Mouse (Mus musculus): ENCODE data around the gene Phf7. TPM values are rescaled to one million over a fixed set of nuclear protein-coding genes. Genes with fewer than 3 reads are reported as not detected.

Gene Phf7
- polyA plus RNA-seq, 1 experiment = 4.9 TPM

GRCm38 (mm10) chr14:31233070-31233995, 17.8 kb downstream of the Phf7 start:
- 75% methylated on average over 14 of the region's 14 CpGs for WGBS
- no peaks in the 10 kb centered on the region for H3K27me3 ChIP-seq (ENCODE audit: control insufficient read depth, insufficient read depth, low read length)
- 0 out of 2 replicates have a peak, but pooled peaks cover 4% of the 10 kb centered on the region for H3K36me3 ChIP-seq (ENCODE audit: control insufficient read depth, insufficient read depth, low read length)
- peaks cover 18% of the 10 kb centered on the region; the same call in 1 of the 2 replicates for H3K4me1 ChIP-seq (ENCODE audit: control insufficient read depth, insufficient read depth, insufficient read length)
- no peak for DNase-seq (ENCODE audit: low read depth in 1 of 2, low spot score in 2 of 2)
- H3K27ac ChIP-seq (ENCODE audit: insufficient read depth, low read length) = no peak overlapping the region
- no peak overlapping the region for H3K4me3 ChIP-seq (ENCODE audit: extremely low read depth, insufficient read depth, insufficient read length)
- TF ChIP-seq POLR2A (IDR thresholded peaks at IDR 0.05; ENCODE audit: low read depth, low read length) (no peak), CTCF (IDR thresholded peaks at IDR 0.05; ENCODE audit: extremely low read depth, insufficient read depth, insufficient read length, insufficient replicate concordance) (no peak)

- Histone ChIP-seq H3K36me3 (ENCODE audit: control insufficient read depth, insufficient read depth, low read length) (0 out of 2 replicates have a peak, but pooled peaks cover under 1% of the 10 kb centered on the region), H3K27me3 (ENCODE audit: control insufficient read depth, insufficient read depth, low read length) (no peaks in the 10 kb centered on the region), H3K4me3 (ENCODE audit: extremely low read depth, insufficient read depth, insufficient read length) (no peak overlapping the region), H3K27ac (ENCODE audit: insufficient read depth, low read length) (0 out of 2 replicates have a peak overlapping the region, but pooled peaks have one; percentile 12), H3K4me1 (ENCODE audit: control insufficient read depth, insufficient read depth, insufficient read length) (peaks cover 26% of the 10 kb centered on the region; the same call in 1 of the 2 replicates)
- DNase-seq (ENCODE audit: low read depth in 1 of 2, low spot score in 2 of 2) = no peak
- WGBS = 58% methylated on average over 13 of the region's 13 CpGs
- no peak for TF ChIP-seq CTCF (IDR thresholded peaks at IDR 0.05; ENCODE audit: extremely low read depth, insufficient read depth, insufficient read length, insufficient replicate concordance)
- TF ChIP-seq POLR2A (IDR thresholded peaks at IDR 0.05; ENCODE audit: low read depth, low read length) = no peak
Observed at GRCm38 (mm10) chr14:31232404-31233069, 18.6 kb downstream of the Phf7 start.

GRCm38 (mm10) chr14:31230442-31230841, 20.7 kb downstream of the Phf7 start:
- Histone ChIP-seq H3K27ac (ENCODE audit: insufficient read depth, low read length) (no peak overlapping the region), H3K27me3 (ENCODE audit: control insufficient read depth, insufficient read depth, low read length) (no peaks in the 10 kb centered on the region), H3K4me1 (ENCODE audit: control insufficient read depth, insufficient read depth, insufficient read length) (peaks cover 42% of the 10 kb centered on the region), H3K36me3 (ENCODE audit: control insufficient read depth, insufficient read depth, low read length) (no peaks in the 10 kb centered on the region), H3K4me3 (ENCODE audit: extremely low read depth, insufficient read depth, insufficient read length) (no peak overlapping the region)
- WGBS = 81% methylated on average over 8 of the region's 8 CpGs
- no peak for TF ChIP-seq CTCF (IDR thresholded peaks at IDR 0.05; ENCODE audit: extremely low read depth, insufficient read depth, insufficient read length, insufficient replicate concordance)
- no peak for DNase-seq (ENCODE audit: low read depth in 1 of 2, low spot score in 2 of 2)

- 14% methylated on average over 6 of the region's 6 CpGs for WGBS
- peak in 1 of 2 experiments; percentile 47 for DNase-seq (ENCODE audit: low read depth in 1 of 2, low spot score in 2 of 2)
- TF ChIP-seq POLR2A (IDR thresholded peaks at IDR 0.05; ENCODE audit: low read depth, low read length) (no peak), CTCF (IDR thresholded peaks at IDR 0.05; ENCODE audit: extremely low read depth, insufficient read depth, insufficient read length, insufficient replicate concordance) (no peak)
- peaks cover 49% of the 10 kb centered on the region for H3K4me1 ChIP-seq (ENCODE audit: control insufficient read depth, insufficient read depth, insufficient read length)
- H3K4me3 ChIP-seq (ENCODE audit: extremely low read depth, insufficient read depth, insufficient read length) = no peak overlapping the region
- H3K27me3 ChIP-seq (ENCODE audit: control insufficient read depth, insufficient read depth, low read length) = no peaks in the 10 kb centered on the region
- 0 out of 2 replicates have a peak overlapping the region, but pooled peaks have one; percentile 43 for H3K27ac ChIP-seq (ENCODE audit: insufficient read depth, low read length)
- H3K36me3 ChIP-seq (ENCODE audit: control insufficient read depth, insufficient read depth, low read length) = no peaks in the 10 kb centered on the region
Observed at GRCm38 (mm10) chr14:31228234-31228633, 22.9 kb downstream of the Phf7 start.

GRCm38 (mm10) chr14:31226978-31227377, 24.1 kb downstream of the Phf7 start:
- DNase-seq (ENCODE audit: low read depth in 1 of 2, low spot score in 2 of 2) = no peak
- peaks cover 43% of the 10 kb centered on the region for H3K4me1 ChIP-seq (ENCODE audit: control insufficient read depth, insufficient read depth, insufficient read length)
- peak overlapping the region; percentile 28; the same call in 1 of the 2 replicates for H3K27ac ChIP-seq (ENCODE audit: insufficient read depth, low read length)
- H3K27me3 ChIP-seq (ENCODE audit: control insufficient read depth, insufficient read depth, low read length) = no peaks in the 10 kb centered on the region
- TF ChIP-seq POLR2A (IDR thresholded peaks at IDR 0.05; ENCODE audit: low read depth, low read length) (no peak), CTCF (IDR thresholded peaks at IDR 0.05; ENCODE audit: extremely low read depth, insufficient read depth, insufficient read length, insufficient replicate concordance) (no peak)
- WGBS = 55% methylated on average over 4 of the region's 4 CpGs
- no peaks in the 10 kb centered on the region for H3K36me3 ChIP-seq (ENCODE audit: control insufficient read depth, insufficient read depth, low read length)
- no peak overlapping the region for H3K4me3 ChIP-seq (ENCODE audit: extremely low read depth, insufficient read depth, insufficient read length)

- peak in 1 of 2 experiments; percentile 51 for DNase-seq (ENCODE audit: low read depth in 1 of 2, low spot score in 2 of 2)
- Histone ChIP-seq H3K36me3 (ENCODE audit: control insufficient read depth, insufficient read depth, low read length) (no peaks in the 10 kb centered on the region), H3K4me3 (ENCODE audit: extremely low read depth, insufficient read depth, insufficient read length) (no peak within 1 kb of the TSS), H3K27me3 (ENCODE audit: control insufficient read depth, insufficient read depth, low read length) (no peaks in the 10 kb centered on the region), H3K4me1 (ENCODE audit: control insufficient read depth, insufficient read depth, insufficient read length) (no peaks in the 10 kb centered on the region; the same call in 1 of the 2 replicates), H3K27ac (ENCODE audit: insufficient read depth, low read length) (no peak within 1 kb of the TSS)
- WGBS = 15% methylated on average over 11 of the region's 11 CpGs
- TF ChIP-seq POLR2A (IDR thresholded peaks at IDR 0.05; ENCODE audit: low read depth, low read length) (no peak), CTCF (IDR thresholded peaks at IDR 0.05; ENCODE audit: extremely low read depth, insufficient read depth, insufficient read length, insufficient replicate concordance) (peak; percentile 47; the same call in 1 of the 2 replicates)
Observed at GRCm38 (mm10) chr14:31217666-31218065, 33.5 kb downstream of the Phf7 start, which contains the start of gene Sema3g. TSS of gene Sema3g (plus strand) at chr14:31217860.

Measured in spleen, adult 2 months (tissue).